Mouse (Mus musculus): ENCODE results near the gene Bsx.

DNA sequence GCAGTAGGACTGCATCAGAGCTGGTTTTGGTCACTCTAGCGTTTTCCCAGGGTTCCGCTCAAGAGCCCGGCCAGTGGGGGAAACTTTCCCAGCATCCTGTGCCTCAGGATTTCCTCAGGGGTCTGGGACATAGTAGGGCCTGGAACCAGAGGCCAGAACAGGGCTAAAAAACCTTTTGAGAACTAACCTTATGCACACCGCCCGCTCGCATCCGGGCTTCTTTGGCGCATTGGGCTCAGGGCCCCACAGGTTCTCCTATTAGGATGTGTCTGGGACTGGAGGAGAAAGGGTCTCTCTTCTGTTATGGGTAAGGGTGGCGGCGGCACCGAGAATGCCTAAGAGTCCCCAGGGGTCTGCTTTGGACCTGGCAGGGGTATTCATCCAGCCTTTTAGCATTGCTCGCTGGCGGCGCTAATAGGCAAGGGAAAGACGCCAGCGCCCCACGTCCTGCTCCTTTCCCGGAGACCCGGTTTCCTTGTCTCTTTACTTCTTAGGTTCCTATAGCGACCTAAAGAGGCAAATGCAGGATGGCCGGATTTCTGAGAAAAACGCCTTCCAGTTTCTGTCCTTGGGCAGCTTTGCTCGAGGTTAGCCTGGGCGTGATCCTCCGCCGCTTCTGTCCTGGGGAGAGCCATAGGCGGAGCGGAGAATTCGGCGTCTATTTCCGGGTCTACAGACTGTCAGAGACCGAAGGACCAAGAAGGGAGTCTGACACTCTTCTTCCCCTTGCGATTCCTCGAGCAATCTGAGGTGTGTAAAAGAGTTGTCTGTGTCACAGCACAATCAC, 2.4 kb upstream of the Bsx start:
- TF ChIP-seq NANOG (IDR thresholded peaks at IDR 0.05; ENCODE audit: borderline replicate concordance, low read length) (no peak), CTCF (conservative IDR thresholded peaks at IDR 0.05; ENCODE audit: low read length) (no peak), POU5F1 (IDR thresholded peaks at IDR 0.05; ENCODE audit: borderline replicate concordance, low read length) (no peak)
